Mouse (Mus musculus): ENCODE measurements around the gene Sult1b1.
"Not testable (repeated sequence)": the region's sequence is repeated elsewhere in the genome, so short reads cannot be mapped to it uniquely, and the experiment has no call there.

The Sult1b1 gene

GRCm38 (mm10) chr5:87538111-87538510, at the start of gene Sult1b1:
Gene Sult1b1, minus strand, starts transcription at chr5:87538195.
- DNase-seq (ENCODE audit: low spot score), result no peak

- DNase-seq (ENCODE audit: low spot score), result no peak
Measured at GRCm38 (mm10) chr5:87580389-87580788, 42.4 kb upstream of the Sult1b1 start.

GRCm38 (mm10) chr5:87574174-87574573, 36.2 kb upstream of the Sult1b1 start:
- DNase-seq (ENCODE audit: low spot score), result no peak

GRCm38 (mm10) chr5:87573490-87573889, 35.5 kb upstream of the Sult1b1 start:
- no peak for DNase-seq (ENCODE audit: low spot score)

- no peak for DNase-seq (ENCODE audit: low spot score)
Measured at GRCm38 (mm10) chr5:87572781-87573180, 34.8 kb upstream of the Sult1b1 start.

- no peak for DNase-seq (ENCODE audit: low spot score)
Measured at GRCm38 (mm10) chr5:87568845-87569244, 30.9 kb upstream of the Sult1b1 start, which contains the start of gene Sult1d1. Gene Sult1d1, minus strand, starts transcription at chr5:87569027.

- DNase-seq (ENCODE audit: low spot score), result no peak
Measured at GRCm38 (mm10) chr5:87567306-87567705, 29.3 kb upstream of the Sult1b1 start.

- no peak for DNase-seq (ENCODE audit: low spot score)
Measured at GRCm38 (mm10) chr5:87562966-87563365, 25.0 kb upstream of the Sult1b1 start.

GRCm38 (mm10) chr5:87562526-87562925, 24.5 kb upstream of the Sult1b1 start:
- no peak for DNase-seq (ENCODE audit: low spot score)

GRCm38 (mm10) chr5:87560145-87560544, 22.1 kb upstream of the Sult1b1 start:
- no peak for DNase-seq (ENCODE audit: low spot score)

GRCm38 (mm10) chr5:87550935-87551334, 12.9 kb upstream of the Sult1b1 start:
- DNase-seq (ENCODE audit: low spot score), result no peak

- DNase-seq (ENCODE audit: low spot score), result no peak
Measured at GRCm38 (mm10) chr5:87535994-87536644, 1.9 kb downstream of the Sult1b1 start.

- DNase-seq (ENCODE audit: low spot score), result no peak
Measured at GRCm38 (mm10) chr5:87532288-87532687, 5.7 kb downstream of the Sult1b1 start.

- not testable (repeated sequence) for DNase-seq (ENCODE audit: low spot score)
Measured at GRCm38 (mm10) chr5:87523561-87523960, 14.4 kb downstream of the Sult1b1 start.

GRCm38 (mm10) chr5:87505776-87506458, 32.1 kb downstream of the Sult1b1 start:
- DNase-seq (ENCODE audit: low spot score), result no peak

- DNase-seq (ENCODE audit: low spot score), result no peak
Measured at GRCm38 (mm10) chr5:87502687-87503086, 35.3 kb downstream of the Sult1b1 start.

- DNase-seq (ENCODE audit: low spot score), result no peak
Measured at GRCm38 (mm10) chr5:87499341-87499740, 38.7 kb downstream of the Sult1b1 start.

GRCm38 (mm10) chr5:87498936-87499335, 39.1 kb downstream of the Sult1b1 start:
- DNase-seq (ENCODE audit: low spot score), result no peak

GRCm38 (mm10) chr5:87490771-87491170, 47.2 kb downstream of the Sult1b1 start, which contains the start of gene Ugt2a1:
Gene Ugt2a1, minus strand, starts transcription at chr5:87490871.
- no peak for DNase-seq (ENCODE audit: low spot score)

- not testable (repeated sequence) for DNase-seq (ENCODE audit: low spot score)
Measured at GRCm38 (mm10) chr5:87486706-87487105, 51.3 kb downstream of the Sult1b1 start, which contains the start of gene Gm43638. Gene Gm43638, minus strand, starts transcription at chr5:87486806.

GRCm38 (mm10) chr5:87482160-87482559, 55.8 kb downstream of the Sult1b1 start, which contains the start of gene Ugt2a2:
Gene Ugt2a2, minus strand, starts transcription at chr5:87482260.
- DNase-seq (ENCODE audit: low spot score), result no peak
